Mouse (Mus musculus): ENCODE measurements at regions not wholly inside any gene's neighbourhood (a gene's known extent, or its start where the extent isn't known, plus 50 kb on each side); places are given as distances from the start of the nearest gene placed in this dataset.

DNA sequence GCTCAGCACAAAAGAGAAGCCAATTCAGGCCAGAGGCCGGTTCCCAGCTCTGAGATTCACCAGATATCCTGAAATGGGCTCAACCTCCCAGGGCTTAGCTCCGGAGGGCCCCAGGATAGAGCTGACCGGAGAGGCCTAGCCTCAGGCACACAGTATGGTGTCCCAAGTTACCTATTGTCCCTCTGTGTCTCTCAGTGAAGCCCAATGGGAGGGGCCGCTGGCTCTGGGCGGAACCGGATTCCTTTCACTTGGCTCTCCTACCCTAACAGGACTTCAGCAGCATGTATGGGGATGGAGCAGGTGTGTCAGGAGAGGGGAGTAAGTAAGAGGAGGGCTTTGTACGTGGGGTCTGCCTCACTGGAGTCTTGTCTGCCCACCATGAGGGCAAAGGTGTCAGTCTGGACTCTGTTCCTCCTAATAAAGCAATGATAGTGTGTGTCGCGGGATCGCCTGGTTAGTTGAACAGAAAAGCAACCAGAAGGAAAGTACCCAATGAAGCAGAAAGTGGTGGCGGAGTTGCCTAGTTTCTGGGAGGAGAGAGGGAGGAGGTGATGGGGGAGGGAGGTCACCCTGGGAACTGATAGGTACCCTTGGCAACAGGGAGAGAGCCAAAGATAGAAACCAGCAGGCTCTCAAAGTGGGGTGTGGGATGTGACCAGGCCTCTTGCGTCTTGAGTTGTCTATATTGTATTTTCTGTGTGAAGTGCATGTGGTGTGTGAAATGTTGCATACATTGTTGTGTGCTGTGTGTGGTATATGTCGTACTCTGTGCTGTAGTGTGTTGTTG is 74.8 kb upstream of the Podxl start:
- Histone ChIP-seq H3K27ac (ENCODE audit: low read depth, low read length) (no peak overlapping the region), H3K9me3 (ENCODE audit: control insufficient read depth) (no peaks in the 10 kb centered on the region), H3K36me3 (ENCODE audit: control insufficient read depth, insufficient read depth) (no peaks in the 10 kb centered on the region), H3K4me1 (replicated peaks; ENCODE audit: control insufficient read depth, insufficient read depth, low read length) (no peaks in the 10 kb centered on the region), H3K27me3 (replicated peaks; ENCODE audit: control insufficient read depth, insufficient read depth, low read length) (no peaks in the 10 kb centered on the region), H3K9ac (ENCODE audit: low read depth, low read length) (no peak overlapping the region), H3K4me3 (ENCODE audit: low read depth, low read length) (no peak overlapping the region), H3K4me2 (replicated peaks; ENCODE audit: low read depth) (no peak overlapping the region)
- 70% methylated on average over 13 of the region's 13 CpGs for WGBS
- TF ChIP-seq CTCF (IDR thresholded peaks at IDR 0.05; ENCODE audit: low read depth): no peak
- ATAC-seq: no peak

DNA sequence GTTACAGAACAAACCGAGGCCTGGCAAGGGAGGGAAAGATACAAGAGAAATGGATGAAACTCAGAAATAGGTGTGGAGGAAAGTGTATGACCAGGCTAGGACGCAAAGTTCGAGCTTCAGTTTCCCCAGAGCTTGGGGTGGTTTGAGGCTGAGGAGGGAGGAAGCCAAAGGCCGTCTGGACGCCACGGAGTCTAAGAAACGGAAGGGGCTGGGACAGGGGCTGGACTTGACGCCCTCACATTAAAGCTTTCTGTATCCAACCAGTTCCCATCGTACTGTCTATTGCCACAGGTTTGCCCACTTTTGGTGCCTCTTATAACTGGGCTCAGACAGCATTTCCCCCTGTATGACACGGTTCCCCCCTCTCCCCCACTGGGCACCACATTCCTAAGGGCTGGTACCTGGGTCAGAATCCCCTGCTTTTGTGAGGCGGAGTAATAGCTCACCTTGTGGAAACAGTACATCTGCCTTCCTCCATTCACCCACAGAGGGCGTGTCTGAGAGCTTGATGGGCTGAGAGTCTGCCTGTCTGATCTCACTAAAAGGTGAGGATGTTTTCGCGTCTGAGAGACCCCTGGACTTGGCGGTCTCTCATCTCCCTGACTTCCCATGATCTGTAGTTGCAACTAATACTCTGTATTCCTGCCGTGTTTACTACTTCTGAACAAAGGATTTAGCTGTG is 73.7 kb upstream of the Podxl start:
- 22% methylated on average over 16 of the region's 16 CpGs for WGBS

GRCm38 (mm10) chr6:31636954-31637353 is 73.2 kb upstream of the Podxl start:
- no peak for ATAC-seq
- H3K9ac ChIP-seq (ENCODE audit: low read depth, low read length): no peak overlapping the region
- H3K27me3 ChIP-seq (replicated peaks; ENCODE audit: control insufficient read depth, insufficient read depth, low read length): no peaks in the 10 kb centered on the region
- TF ChIP-seq CTCF (IDR thresholded peaks at IDR 0.05; ENCODE audit: low read depth): no peak
- H3K4me1 ChIP-seq (replicated peaks; ENCODE audit: control insufficient read depth, insufficient read depth, low read length): no peaks in the 10 kb centered on the region
- H3K9me3 ChIP-seq (ENCODE audit: control insufficient read depth): no peaks in the 10 kb centered on the region
- 15% methylated on average over 9 of the region's 9 CpGs for WGBS
- H3K27ac ChIP-seq (ENCODE audit: low read depth, low read length): no peak overlapping the region
- H3K36me3 ChIP-seq (ENCODE audit: control insufficient read depth, insufficient read depth): no peaks in the 10 kb centered on the region
- H3K4me3 ChIP-seq (ENCODE audit: low read depth, low read length): no peak overlapping the region
- no peak overlapping the region for H3K4me2 ChIP-seq (replicated peaks; ENCODE audit: low read depth)

More for the DNA sequence above, 73.7 kb upstream of the Podxl start:
- ATAC-seq: no peak
- H3K36me3 ChIP-seq (ENCODE audit: control insufficient read depth, insufficient read depth): no peaks in the 10 kb centered on the region
- no peak overlapping the region for H3K9ac ChIP-seq (ENCODE audit: low read depth, low read length)
- H3K27me3 ChIP-seq (replicated peaks; ENCODE audit: control insufficient read depth, insufficient read depth, low read length): no peaks in the 10 kb centered on the region
- no peaks in the 10 kb centered on the region for H3K4me1 ChIP-seq (replicated peaks; ENCODE audit: control insufficient read depth, insufficient read depth, low read length)
- TF ChIP-seq CTCF (IDR thresholded peaks at IDR 0.05; ENCODE audit: low read depth): peak; percentile 57
- no peaks in the 10 kb centered on the region for H3K9me3 ChIP-seq (ENCODE audit: control insufficient read depth)
- H3K4me3 ChIP-seq (ENCODE audit: low read depth, low read length): no peak overlapping the region
- no peak overlapping the region for H3K4me2 ChIP-seq (replicated peaks; ENCODE audit: low read depth)
- no peak overlapping the region for H3K27ac ChIP-seq (ENCODE audit: low read depth, low read length)

DNA sequence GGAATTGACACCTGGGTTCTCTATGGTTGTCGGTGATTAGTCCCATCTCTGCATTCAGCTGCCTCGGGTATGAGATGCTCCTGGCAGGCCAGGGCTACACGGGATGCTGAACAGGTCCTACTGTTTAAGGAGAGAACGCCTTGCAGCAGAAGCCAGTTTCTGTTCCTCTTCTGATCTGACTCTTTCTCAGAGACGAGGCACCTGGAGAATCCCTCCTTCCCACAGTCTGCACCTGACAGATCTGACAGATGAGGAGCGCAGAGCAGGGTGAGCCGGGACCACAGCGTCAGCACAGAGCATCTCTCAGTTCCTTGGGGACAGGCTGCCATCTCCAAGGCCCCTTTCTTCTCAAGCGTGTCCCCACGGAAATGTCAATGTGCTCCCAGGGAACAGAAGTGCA is 68.7 kb upstream of the Podxl start:
- no peak overlapping the region for H3K4me3 ChIP-seq (ENCODE audit: low read depth, low read length)
- no peak for TF ChIP-seq CTCF (IDR thresholded peaks at IDR 0.05; ENCODE audit: low read depth)
- ATAC-seq: no peak

DNA sequence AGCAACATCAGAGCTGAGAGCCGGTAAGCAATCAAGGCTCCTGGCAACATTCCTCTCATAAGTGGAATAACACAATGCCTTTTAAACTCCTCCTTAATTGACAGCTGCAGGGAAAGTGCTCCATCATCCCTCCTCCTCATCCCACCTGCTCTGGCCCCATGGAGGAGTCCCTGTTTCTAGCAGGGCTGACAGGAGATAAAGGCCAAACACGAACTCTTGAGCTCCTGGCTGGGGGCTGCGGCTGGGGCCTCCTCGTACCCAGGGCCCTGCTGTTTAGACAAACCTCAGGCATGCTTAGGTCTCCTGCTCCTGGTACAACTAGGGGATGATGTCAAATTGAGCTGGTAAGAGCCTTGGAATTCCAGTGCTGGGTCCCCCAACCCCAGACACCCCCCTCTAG is 66.2 kb upstream of the Podxl start:
- ATAC-seq: no peak
- WGBS: 39% methylated on average over 4 of the region's 4 CpGs

More for the DNA sequence above, 68.7 kb upstream of the Podxl start:
- Histone ChIP-seq H3K27ac (ENCODE audit: low read depth, low read length) (no peak overlapping the region), H3K4me1 (replicated peaks; ENCODE audit: control insufficient read depth, insufficient read depth, low read length) (no peaks in the 10 kb centered on the region), H3K9me3 (ENCODE audit: control insufficient read depth) (no peaks in the 10 kb centered on the region), H3K27me3 (replicated peaks; ENCODE audit: control insufficient read depth, insufficient read depth, low read length) (no peaks in the 10 kb centered on the region), H3K36me3 (ENCODE audit: control insufficient read depth, insufficient read depth) (no peaks in the 10 kb centered on the region), H3K9ac (ENCODE audit: low read depth, low read length) (no peak overlapping the region), H3K4me2 (replicated peaks; ENCODE audit: low read depth) (no peak overlapping the region)
- WGBS: 72% methylated on average over 10 of the region's 10 CpGs

DNA sequence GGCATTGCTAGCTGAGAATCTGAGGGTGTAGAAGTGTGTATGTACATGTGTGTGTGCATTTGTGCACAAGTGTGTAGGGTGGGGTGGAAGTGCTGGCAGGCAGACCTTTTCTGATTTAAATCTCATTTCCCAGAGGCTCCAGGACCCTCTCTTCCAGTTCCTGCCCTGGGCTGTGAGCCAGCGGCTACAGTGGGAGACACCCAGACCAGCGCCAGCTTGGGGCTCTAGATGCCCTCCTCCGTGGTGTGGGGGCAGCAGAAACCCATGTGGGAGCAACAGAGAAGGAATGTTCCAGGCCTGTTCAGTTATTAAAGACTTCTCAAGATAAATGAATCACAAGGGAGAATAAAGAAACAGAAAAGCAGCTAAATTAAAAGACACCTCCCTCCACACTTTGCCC is 64.1 kb upstream of the Podxl start:
- Histone ChIP-seq H3K9me3 (ENCODE audit: control insufficient read depth) (no peaks in the 10 kb centered on the region), H3K4me2 (replicated peaks; ENCODE audit: low read depth) (no peak overlapping the region), H3K9ac (ENCODE audit: low read depth, low read length) (no peak overlapping the region), H3K4me1 (replicated peaks; ENCODE audit: control insufficient read depth, insufficient read depth, low read length) (no peaks in the 10 kb centered on the region), H3K36me3 (ENCODE audit: control insufficient read depth, insufficient read depth) (no peaks in the 10 kb centered on the region), H3K27me3 (replicated peaks; ENCODE audit: control insufficient read depth, insufficient read depth, low read length) (no peaks in the 10 kb centered on the region), H3K27ac (ENCODE audit: low read depth, low read length) (no peak overlapping the region), H3K4me3 (ENCODE audit: low read depth, low read length) (no peak overlapping the region)
- 94% methylated on average over 3 of the region's 3 CpGs for WGBS
- ATAC-seq: no peak
- no peak for TF ChIP-seq CTCF (IDR thresholded peaks at IDR 0.05; ENCODE audit: low read depth)

More for the DNA sequence above, 66.2 kb upstream of the Podxl start:
- H3K27ac ChIP-seq (ENCODE audit: low read depth, low read length): no peak overlapping the region
- H3K4me2 ChIP-seq (replicated peaks; ENCODE audit: low read depth): no peak overlapping the region
- H3K36me3 ChIP-seq (ENCODE audit: control insufficient read depth, insufficient read depth): no peaks in the 10 kb centered on the region
- no peak overlapping the region for H3K9ac ChIP-seq (ENCODE audit: low read depth, low read length)
- no peaks in the 10 kb centered on the region for H3K27me3 ChIP-seq (replicated peaks; ENCODE audit: control insufficient read depth, insufficient read depth, low read length)
- H3K4me1 ChIP-seq (replicated peaks; ENCODE audit: control insufficient read depth, insufficient read depth, low read length): no peaks in the 10 kb centered on the region
- no peak overlapping the region for H3K4me3 ChIP-seq (ENCODE audit: low read depth, low read length)
- no peak for TF ChIP-seq CTCF (IDR thresholded peaks at IDR 0.05; ENCODE audit: low read depth)
- H3K9me3 ChIP-seq (ENCODE audit: control insufficient read depth): no peaks in the 10 kb centered on the region

All from intestine, postnatal 0 days (tissue).